Mouse (Mus musculus) pancreas, adult 10 weeks (tissue): ENCODE results near the gene Esp38. TPM values are rescaled to one million over a fixed set of nuclear protein-coding genes. Genes with fewer than 3 reads are reported as not detected.

Experiments
- polyA plus RNA-seq: library from polyadenylated mRNA; stranded (reverse); fragments of 350-450 nt; fragmentation: Illumina TruSeq; extraction: RNeasy Lipid Tissue Mini Kit (QIAGEN cat#74804); gene quantifications from one replicate; pipeline ENCODE4 v1.2.3, GENCODE M21; 2015; ENCODE audit warnings: low read depth, low replicate concordance; ENCODE audit not compliant: insufficient read depth

The Esp38 gene
- polyA plus RNA-seq = not detected

DNA sequence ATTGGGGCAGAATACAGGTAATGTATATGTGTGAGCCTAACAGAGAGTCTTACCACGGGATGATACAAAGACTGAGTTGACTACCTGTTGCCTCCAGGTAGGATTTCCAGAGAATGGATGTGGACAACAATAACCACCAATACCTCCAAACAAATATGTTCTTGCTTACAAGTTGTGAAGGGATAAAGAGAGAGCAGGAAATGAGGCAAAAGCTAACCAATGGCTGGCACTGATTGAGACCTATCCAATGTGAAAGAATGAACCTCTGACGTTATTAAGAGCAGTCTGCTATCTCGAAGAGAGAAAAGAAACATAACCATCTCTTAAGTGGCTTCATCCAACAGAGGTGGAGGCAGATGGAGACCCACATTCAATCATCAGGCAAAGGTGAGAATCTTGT, at the start of gene Esp38:
TSS of gene Esp38 (plus strand) at position 301 of the 400 bp plus-strand sequence.

Other genes starting within 250 kb of the Esp38 start
- gene AC192777.2, start 144.9 kb downstream of the Esp38 start, polyA plus RNA-seq = not detected